Mouse (Mus musculus): ENCODE results near the gene Nrp1. TPM values are rescaled to one million over a fixed set of nuclear protein-coding genes. Genes with fewer than 3 reads are reported as not detected.

The Nrp1 gene
- total RNA-seq, 1 experiment from 2014 or later: 135 TPM

GRCm38 (mm10) chr8:128511021-128511420 lies 152.6 kb downstream of the Nrp1 start:
- DNase-seq: no peak

GRCm38 (mm10) chr8:128511732-128512131 lies 153.3 kb downstream of the Nrp1 start:
- DNase-seq: no peak

- no peak for DNase-seq
Measured at GRCm38 (mm10) chr8:128516846-128517446, 158.5 kb downstream of the Nrp1 start.

GRCm38 (mm10) chr8:128517546-128518102 lies 159.2 kb downstream of the Nrp1 start:
- no peak for DNase-seq

- peak; percentile 19 for DNase-seq
Measured at GRCm38 (mm10) chr8:128519366-128519765, 161.0 kb downstream of the Nrp1 start.

- peak; percentile 28 for DNase-seq
Measured at GRCm38 (mm10) chr8:128523825-128524224, 165.4 kb downstream of the Nrp1 start.

GRCm38 (mm10) chr8:128525912-128526311 lies 167.5 kb downstream of the Nrp1 start:
- DNase-seq: no peak

- DNase-seq: no peak
Measured at GRCm38 (mm10) chr8:128528591-128529383, 170.4 kb downstream of the Nrp1 start.

- DNase-seq: no peak
Measured at GRCm38 (mm10) chr8:128534442-128534871, 176.1 kb downstream of the Nrp1 start.

- DNase-seq: no peak
Measured at GRCm38 (mm10) chr8:128535685-128536084, 177.3 kb downstream of the Nrp1 start.

- DNase-seq: no peak
Measured at GRCm38 (mm10) chr8:128538378-128538777, 180.0 kb downstream of the Nrp1 start.

- DNase-seq: no peak
Measured at GRCm38 (mm10) chr8:128541355-128542090, 183.1 kb downstream of the Nrp1 start.

- no peak for DNase-seq
Measured at GRCm38 (mm10) chr8:128544128-128544846, 185.9 kb downstream of the Nrp1 start.

GRCm38 (mm10) chr8:128546287-128546686 lies 187.9 kb downstream of the Nrp1 start:
- DNase-seq: no peak

- DNase-seq: no peak
Measured at GRCm38 (mm10) chr8:128547361-128547760, 189.0 kb downstream of the Nrp1 start.

GRCm38 (mm10) chr8:128549738-128550137 lies 191.3 kb downstream of the Nrp1 start:
- no peak for DNase-seq

- DNase-seq: peak; percentile 70
Measured at GRCm38 (mm10) chr8:128551421-128552139, 193.2 kb downstream of the Nrp1 start.

Data from adrenal gland, postnatal 25 days (tissue).